Mouse (Mus musculus) liver, embryonic 16.5 days (tissue): Measurements from ENCODE around the gene U2af2. TPM values are rescaled to one million over a fixed set of nuclear protein-coding genes. Genes with fewer than 3 reads are reported as not detected.

Experiments
- ATAC-seq: fragments of 200-750 bp; cut with Nextera tagmentation; 2 replicates; pipeline ENCODE4 v1.8.0; 2017; ENCODE audit warnings: low read depth, mild to moderate bottlenecking, moderate number of reproducible peaks, moderate library complexity
- H3K27ac ChIP-seq: fragments of 300-500 bp; sonication (generic); 2 replicates; pipeline ENCODE4 v1.5.1; 2014; ENCODE audit warnings: mild to moderate bottlenecking, low read length
- H3K27me3 ChIP-seq: fragments of 300-500 bp; sonication (generic); 2 replicates; pipeline ENCODE4 v1.6.1; 2014; ENCODE audit warnings: low read depth, low read length, mixed read lengths; ENCODE audit not compliant: control insufficient read depth, insufficient read depth
- H3K36me3 ChIP-seq: fragments of 300-500 bp; sonication (generic); 2 replicates; pipeline ENCODE4 v1.6.1; 2014; ENCODE audit warnings: mild to moderate bottlenecking; ENCODE audit not compliant: control insufficient read depth, insufficient read depth
- H3K4me1 ChIP-seq: fragments of 300-500 bp; sonication (generic); 2 replicates; pipeline ENCODE4 v1.6.1; 2014; ENCODE audit warnings: low read depth, low read length, mixed read lengths; ENCODE audit not compliant: control insufficient read depth
- H3K4me2 ChIP-seq: fragments of 300-500 bp; sonication (generic); 2 replicates; pipeline ENCODE4 v1.6.1; 2014; ENCODE audit warnings: low read depth, low read length, mixed read lengths
- H3K4me3 ChIP-seq: fragments of 300-500 bp; sonication (generic); 2 replicates; pipeline ENCODE4 v1.5.1; 2014; ENCODE audit warnings: low read depth, mild to moderate bottlenecking, low read length
- H3K9ac ChIP-seq: fragments of 300-500 bp; sonication (generic); 2 replicates; pipeline ENCODE4 v1.6.1; 2014; ENCODE audit warnings: low read depth, low read length
- H3K9me3 ChIP-seq: fragments of 300-500 bp; sonication (generic); replicated peaks from 2 replicates; pipeline ENCODE4 v1.6.1; 2016; ENCODE audit warnings: low read length; ENCODE audit not compliant: control insufficient read depth
- WGBS: fragments of 180-500 bp; shearing (Covaris S2); extraction: QIAGEN DNeasy Blood & Tissue Kit; methylation state at CpG from one replicate; pipeline ENCODE4 v1.1.7; 2014; ENCODE audit not compliant: insufficient replicate concordance; 5-methylcytosine and 5-hydroxymethylcytosine counted together
- polyA plus RNA-seq: library from polyadenylated mRNA; unstranded; fragments of >200 nt; fragmentation: Nextera tagmentation; extraction: Ambion mirVana; gene quantifications from 2 replicates; pipeline ENCODE4 v1.2.1, GENCODE M21; 2015

Gene U2af2
- 48.2 and 48.8 TPM in 2 replicates for polyA plus RNA-seq

DNA sequence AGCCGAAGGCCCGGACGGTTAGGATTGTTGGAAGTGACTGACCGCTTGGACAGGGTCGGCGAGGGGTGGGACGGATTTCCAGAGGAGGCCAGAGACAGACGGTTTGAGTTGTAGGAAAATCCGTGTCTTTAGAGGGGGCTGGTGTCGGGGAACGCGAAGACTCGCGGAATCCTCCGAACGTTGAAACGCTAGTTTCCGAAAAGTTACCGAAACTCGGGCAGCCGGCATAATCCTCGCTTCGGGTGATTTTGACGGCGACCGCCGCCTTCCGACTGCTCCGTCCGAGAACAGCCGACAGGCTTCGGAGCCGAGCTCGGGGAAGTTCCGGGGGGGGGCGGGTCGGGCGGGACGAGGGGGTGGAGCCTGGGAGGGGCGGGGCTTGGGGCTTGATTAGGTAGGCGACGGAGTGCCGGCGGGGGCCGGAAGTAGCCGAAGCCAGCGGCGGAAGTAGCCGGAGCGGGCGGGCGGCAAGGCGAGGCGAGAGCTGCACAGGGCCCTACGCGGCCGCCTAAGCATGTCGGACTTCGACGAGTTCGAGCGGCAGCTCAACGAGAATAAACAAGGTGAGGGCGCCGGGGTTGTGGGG is at the start of gene U2af2:
Gene U2af2 (plus strand): TSS at position 370 of the 586 bp plus-strand sequence.
- Histone ChIP-seq H3K36me3 (peaks cover 7% of the 10 kb centered on the region; the same call in 1 of the 2 replicates), H3K27ac (peak within 1 kb of the TSS; percentile 99), H3K4me3 (peak within 1 kb of the TSS; percentile 78), H3K4me2 (peak within 1 kb of the TSS; percentile 98), H3K27me3 (peaks cover 17% of the 10 kb centered on the region), H3K9me3 (no peaks in the 10 kb centered on the region), H3K4me1 (peaks cover 39% of the 10 kb centered on the region), H3K9ac (peak within 1 kb of the TSS; percentile 94)
- whole genome bisulfite sequencing, result under 1% methylated on average over 64 of the region's 65 CpGs
- ATAC-seq, result peak; percentile 77

DNA sequence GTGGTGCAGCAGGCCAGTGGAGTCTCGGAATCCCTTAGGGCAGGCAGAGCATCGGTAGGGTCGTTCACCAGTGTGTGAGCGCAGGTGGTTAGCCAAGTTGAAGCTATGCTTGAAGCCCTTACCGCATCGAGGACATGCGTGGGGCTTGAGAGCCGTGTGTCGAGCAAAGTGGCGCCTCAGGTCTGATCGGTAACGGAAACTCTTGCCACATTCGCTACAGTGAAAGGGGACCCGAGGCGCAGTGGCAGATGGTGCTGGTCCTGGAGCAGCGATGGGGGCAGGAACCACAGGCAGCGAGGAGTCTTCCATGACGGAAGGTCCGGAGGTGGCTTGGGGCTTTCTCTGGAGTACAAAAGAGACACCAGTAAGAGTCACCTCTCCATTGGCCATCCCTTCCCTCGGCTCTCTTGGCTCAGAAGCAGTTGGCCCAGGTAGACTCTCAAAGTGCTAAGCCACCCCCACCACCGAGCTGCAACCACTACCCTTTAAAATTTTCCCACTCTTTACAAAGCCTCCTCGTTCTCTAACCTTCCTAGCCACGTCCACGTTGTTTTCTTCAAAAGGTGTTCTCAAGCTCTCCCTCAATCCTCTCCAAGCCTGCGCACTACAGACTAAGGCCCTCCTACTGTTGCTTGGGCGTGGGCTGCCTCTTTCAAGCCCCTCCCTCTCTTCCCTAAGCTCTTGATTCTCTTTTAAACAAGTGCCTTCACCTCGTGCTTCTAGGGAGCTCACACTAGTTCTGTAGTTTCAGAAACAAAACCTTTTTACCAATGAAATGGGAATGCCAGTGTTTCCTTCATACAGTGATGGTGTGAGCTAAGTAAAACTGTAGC is 49.0 kb upstream of the U2af2 start:
- Histone ChIP-seq H3K27ac (peak overlapping the region; percentile 55; the same call in 1 of the 2 replicates), H3K4me2 (peak overlapping the region; percentile 31; the same call in 1 of the 2 replicates), H3K9me3 (no peaks in the 10 kb centered on the region), H3K4me3 (peak overlapping the region; percentile 14; the same call in 1 of the 2 replicates), H3K4me1 (peaks cover 17% of the 10 kb centered on the region), H3K9ac (no peak overlapping the region), H3K27me3 (no peaks in the 10 kb centered on the region), H3K36me3 (peaks cover 58% of the 10 kb centered on the region)
- no peak for ATAC-seq
- 80% methylated on average over 27 of the region's 27 CpGs for WGBS

DNA sequence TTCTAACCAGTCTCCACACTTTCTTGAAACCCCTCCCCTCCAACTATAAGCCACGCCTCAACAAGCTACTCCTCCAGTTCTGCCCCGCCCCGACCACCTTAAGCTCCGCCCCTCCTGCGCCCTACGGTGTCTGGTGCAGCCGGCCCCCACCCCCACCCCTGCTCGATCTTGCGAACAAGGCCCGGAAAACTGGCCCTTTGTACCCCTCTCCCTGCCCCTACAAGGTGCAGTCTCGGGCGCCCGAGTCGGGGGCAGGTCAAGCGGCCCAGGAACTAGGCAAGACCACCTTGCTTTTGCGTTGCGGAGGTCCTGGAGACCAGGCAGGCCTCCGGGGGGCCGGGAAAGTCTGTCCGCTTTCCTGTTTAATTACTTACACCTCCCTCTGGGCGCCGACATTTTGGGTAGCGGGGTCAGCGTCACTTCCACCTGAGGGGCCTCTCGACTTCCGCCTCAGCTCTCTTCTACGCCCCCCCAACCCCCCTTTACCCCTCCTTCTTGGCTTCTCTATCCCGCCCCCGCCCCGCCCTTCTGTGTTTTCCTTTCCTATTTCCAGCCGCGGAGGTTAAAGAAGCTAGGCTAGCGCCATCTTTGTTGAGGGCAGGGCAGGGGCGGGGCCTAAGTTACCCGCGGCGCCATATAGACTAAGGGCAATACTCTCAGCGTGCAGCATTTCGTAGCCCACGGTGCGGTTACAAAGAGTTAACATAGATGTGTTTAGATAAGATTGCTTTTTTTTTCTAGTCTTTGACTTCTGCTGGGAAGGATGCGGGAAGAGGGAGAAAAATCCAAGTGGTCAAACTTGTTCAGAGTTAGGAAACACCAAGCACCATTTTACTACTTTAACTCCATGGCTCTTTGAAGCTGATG is 47.5 kb upstream of the U2af2 start, which contains the start of the genes Zfp524 and Fiz1:
Gene Zfp524 (plus strand): TSS at position 165 of the 867 bp plus-strand sequence.
Gene Fiz1 (minus strand): TSS at position 447 of the 867 bp plus-strand sequence.
- Histone ChIP-seq H3K9me3 (no peaks in the 10 kb centered on the region), H3K36me3 (peaks cover 43% of the 10 kb centered on the region), H3K9ac (peak within 1 kb of the TSS; percentile 88), H3K4me1 (peaks cover 20% of the 10 kb centered on the region), H3K4me2 (peak within 1 kb of the TSS; percentile 90), H3K27ac (peak within 1 kb of the TSS; percentile 98), H3K4me3 (peak within 1 kb of the TSS; percentile 81), H3K27me3 (no peaks in the 10 kb centered on the region)
- under 1% methylated on average over 42 of the region's 42 CpGs for WGBS
- ATAC-seq, result peak; percentile 79

DNA sequence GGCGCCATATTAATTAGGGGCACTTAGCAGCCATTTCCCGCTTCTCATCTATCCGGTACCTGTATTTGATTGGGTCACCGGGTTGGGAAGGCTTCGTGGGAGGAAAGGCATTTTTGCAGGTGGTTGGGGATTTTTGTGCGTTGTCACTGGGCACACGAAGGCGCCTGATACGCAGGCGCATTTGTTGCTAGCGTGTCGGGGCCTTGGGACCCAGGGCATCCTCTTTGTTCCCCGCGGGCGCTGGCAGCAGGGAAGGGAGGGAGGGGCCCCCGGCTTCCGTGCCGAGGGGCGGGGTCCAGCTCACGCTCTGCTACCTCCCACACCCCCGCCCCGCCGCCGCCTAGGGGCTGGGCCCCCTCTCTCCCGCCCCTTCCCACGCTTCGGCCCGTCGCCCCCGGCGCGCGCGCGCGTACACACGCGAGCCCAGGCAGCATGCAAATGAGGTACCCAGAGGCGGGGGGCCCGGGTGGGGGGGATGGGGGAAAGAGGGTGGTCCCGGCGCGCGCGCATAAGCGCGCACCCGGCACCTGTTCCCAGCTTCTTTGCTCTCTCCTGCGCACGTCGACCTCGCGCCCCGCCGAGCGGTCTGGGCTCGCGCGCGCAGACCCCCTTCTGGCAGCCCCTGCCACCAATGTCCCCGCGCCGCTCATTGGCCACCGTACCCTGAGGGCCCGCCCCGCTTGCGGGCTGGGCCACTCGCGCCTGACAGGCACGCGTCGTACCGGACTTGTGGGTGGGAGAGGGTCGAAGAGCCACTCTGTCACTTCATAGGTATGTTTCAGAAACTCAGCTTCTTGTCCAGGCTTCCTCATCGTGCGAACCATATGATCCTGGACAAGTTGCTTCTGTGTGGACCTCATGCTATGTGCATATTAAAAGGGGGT is 46.6 kb upstream of the U2af2 start, which contains the start of gene Gm44973:
Gene Gm44973 (plus strand): TSS at position 379 of the 884 bp plus-strand sequence.
- peak within 1 kb of the TSS; percentile 81 for H3K4me3 ChIP-seq
- no peaks in the 10 kb centered on the region for H3K27me3 ChIP-seq
- peaks cover 25% of the 10 kb centered on the region for H3K4me1 ChIP-seq
- H3K9ac ChIP-seq, result peak within 1 kb of the TSS; percentile 88
- peak; percentile 76 for ATAC-seq
- H3K27ac ChIP-seq, result peak within 1 kb of the TSS; percentile 98
- H3K9me3 ChIP-seq, result no peaks in the 10 kb centered on the region
- H3K4me2 ChIP-seq, result peak within 1 kb of the TSS; percentile 90
- peaks cover 36% of the 10 kb centered on the region for H3K36me3 ChIP-seq
- WGBS, result under 1% methylated on average over 59 of the region's 76 CpGs

DNA sequence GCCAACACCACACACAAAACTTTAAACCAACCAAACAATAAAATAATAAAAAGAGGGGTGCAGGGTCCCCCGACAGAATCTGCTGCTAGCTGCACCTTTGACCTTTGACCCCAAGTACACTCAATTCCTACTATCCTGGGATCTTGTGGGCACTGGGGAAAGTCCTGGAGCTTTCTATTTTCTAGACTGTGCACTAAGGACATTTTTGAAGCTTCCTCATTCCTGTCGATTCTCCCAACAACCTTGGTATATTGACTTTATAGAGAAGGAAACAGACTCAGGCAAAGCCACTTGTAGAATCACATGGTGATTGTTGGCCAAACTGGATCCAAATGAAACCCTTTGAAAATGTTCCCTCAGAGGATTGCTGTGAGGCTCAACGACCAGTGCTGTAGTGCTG is 45.9 kb upstream of the U2af2 start:
- 28% methylated on average over 3 of the region's 3 CpGs for WGBS
- Histone ChIP-seq H3K27ac (peak overlapping the region; percentile 98), H3K36me3 (peaks cover 29% of the 10 kb centered on the region), H3K4me2 (peak overlapping the region; percentile 90), H3K4me1 (peaks cover 29% of the 10 kb centered on the region), H3K9ac (peak overlapping the region; percentile 88), H3K27me3 (no peaks in the 10 kb centered on the region), H3K9me3 (no peaks in the 10 kb centered on the region), H3K4me3 (peak overlapping the region; percentile 81)
- ATAC-seq, result no peak

DNA sequence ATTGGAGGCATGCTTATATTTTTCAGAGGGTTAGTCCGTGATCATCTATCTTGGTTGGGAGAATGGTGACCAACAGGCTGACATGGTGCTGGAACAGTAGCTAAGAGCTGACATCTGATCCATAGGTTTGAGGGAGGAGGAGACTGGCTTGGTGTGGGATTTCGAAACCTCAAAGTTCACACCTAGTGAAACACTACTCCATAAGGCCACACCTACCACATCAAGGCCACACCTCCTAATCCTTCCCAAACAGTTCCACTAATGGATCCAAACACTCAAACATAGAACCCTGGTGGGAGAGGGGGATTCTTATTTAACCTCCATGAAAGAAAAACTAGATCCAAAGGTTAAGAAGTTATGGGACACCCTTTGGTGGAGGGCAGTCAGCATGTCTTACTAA is 45.0 kb upstream of the U2af2 start:
- peaks cover 21% of the 10 kb centered on the region for H3K36me3 ChIP-seq
- H3K9ac ChIP-seq, result no peak overlapping the region
- ATAC-seq, result no peak
- no peak overlapping the region for H3K4me2 ChIP-seq
- no peak overlapping the region for H3K4me3 ChIP-seq
- peaks cover 35% of the 10 kb centered on the region for H3K4me1 ChIP-seq
- no peaks in the 10 kb centered on the region for H3K9me3 ChIP-seq
- H3K27ac ChIP-seq, result no peak overlapping the region
- H3K27me3 ChIP-seq, result no peaks in the 10 kb centered on the region
- 94% methylated on average over 2 of the region's 2 CpGs for WGBS

DNA sequence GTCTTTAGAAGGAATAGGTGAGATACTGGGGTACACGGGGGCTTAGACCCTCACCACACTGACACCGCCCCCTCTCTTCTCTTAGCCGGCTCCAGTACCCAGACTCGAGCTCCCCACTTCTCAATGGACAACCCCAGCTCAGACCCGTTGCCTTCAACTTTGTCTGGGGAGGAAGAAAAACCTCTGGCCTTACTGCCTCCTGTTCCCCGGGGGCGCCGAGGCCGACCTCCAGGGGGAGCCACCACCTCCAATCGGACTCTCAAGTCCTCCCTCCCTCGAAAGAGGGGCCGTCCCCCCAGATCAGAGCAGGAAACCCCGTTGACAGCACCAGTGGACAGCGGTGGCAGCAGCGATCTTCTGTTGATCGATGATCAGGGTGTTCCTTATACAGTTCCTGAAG is 44.6 kb upstream of the U2af2 start:
- peaks cover 19% of the 10 kb centered on the region for H3K36me3 ChIP-seq
- no peaks in the 10 kb centered on the region for H3K9me3 ChIP-seq
- H3K9ac ChIP-seq, result no peak overlapping the region
- 80% methylated on average over 16 of the region's 16 CpGs for WGBS
- no peaks in the 10 kb centered on the region for H3K27me3 ChIP-seq
- peaks cover 37% of the 10 kb centered on the region for H3K4me1 ChIP-seq
- H3K4me3 ChIP-seq, result no peak overlapping the region
- H3K27ac ChIP-seq, result no peak overlapping the region
- no peak for ATAC-seq
- H3K4me2 ChIP-seq, result no peak overlapping the region

DNA sequence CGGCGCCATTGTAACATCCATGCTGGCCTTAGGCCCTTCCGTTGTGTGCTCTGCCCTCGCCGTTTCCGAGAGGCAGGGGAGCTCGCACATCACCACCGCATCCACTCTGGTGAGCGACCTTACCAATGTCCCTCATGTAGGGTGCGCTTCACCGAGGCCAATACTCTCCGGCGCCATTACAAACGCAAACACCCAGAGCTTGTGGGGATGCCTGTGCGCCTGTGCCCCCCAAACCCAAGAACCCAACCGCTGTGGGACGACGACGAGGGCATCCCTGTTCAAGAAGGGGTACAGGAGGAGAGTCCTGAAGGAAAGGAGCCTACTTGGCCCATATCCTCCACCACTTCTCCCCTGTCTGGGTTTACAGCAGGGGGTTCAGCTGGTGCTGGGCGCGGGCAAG is 44.0 kb upstream of the U2af2 start:
- no peak overlapping the region for H3K27ac ChIP-seq
- no peaks in the 10 kb centered on the region for H3K27me3 ChIP-seq
- H3K9ac ChIP-seq, result no peak overlapping the region
- H3K4me3 ChIP-seq, result no peak overlapping the region
- no peaks in the 10 kb centered on the region for H3K9me3 ChIP-seq
- ATAC-seq, result no peak
- H3K36me3 ChIP-seq, result peaks cover 13% of the 10 kb centered on the region
- no peak overlapping the region for H3K4me2 ChIP-seq
- peaks cover 38% of the 10 kb centered on the region for H3K4me1 ChIP-seq
- WGBS, result 90% methylated on average over 21 of the region's 21 CpGs
